Mouse (Mus musculus): Measurements from ENCODE around the gene Lrba. TPM values are rescaled to one million over a fixed set of nuclear protein-coding genes. Genes with fewer than 3 reads are reported as not detected.

Gene Lrba
- polyA plus RNA-seq, 1 experiment from 2014 or later: 6.4 TPM

- Histone ChIP-seq H3K27ac (no peak overlapping the region), H3K36me3 (no peaks in the 10 kb centered on the region), H3K27me3 (no peaks in the 10 kb centered on the region), H3K4me3 (no peak overlapping the region), H3K4me2 (replicated peaks) (no peak overlapping the region), H3K9ac (no peak overlapping the region), H3K4me1 (no peaks in the 10 kb centered on the region), H3K9me3 (no peaks in the 10 kb centered on the region)
- no peak for ATAC-seq (ENCODE audit: low FRiP score, low read depth)
- 62% methylated on average over 3 of the region's 3 CpGs for WGBS
Measured at GRCm38 (mm10) chr3:86651006-86651405, 426.5 kb downstream of the Lrba start.

DNA sequence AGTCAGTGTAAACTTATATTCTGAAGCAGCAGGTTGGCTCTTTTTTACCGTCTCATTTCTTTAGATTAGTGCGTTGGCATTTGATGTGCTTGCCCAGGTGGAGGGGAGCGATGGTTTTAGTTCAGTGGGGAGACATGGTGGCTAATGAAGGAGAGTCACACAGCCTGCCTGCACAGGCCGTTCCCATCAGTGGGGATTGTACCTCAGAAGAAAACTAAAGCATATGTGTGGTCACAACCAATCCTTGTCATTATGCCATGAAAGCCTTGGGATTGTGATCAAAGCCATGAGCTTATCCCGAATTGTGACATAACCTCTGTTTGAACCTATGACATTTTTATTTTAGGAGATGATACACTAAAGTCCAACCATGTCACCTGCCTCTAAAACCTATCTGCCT is 434.8 kb downstream of the Lrba start:
- no peaks in the 10 kb centered on the region for H3K4me1 ChIP-seq
- H3K4me3 ChIP-seq: no peak overlapping the region
- H3K36me3 ChIP-seq: no peaks in the 10 kb centered on the region
- H3K4me2 ChIP-seq (replicated peaks): no peak overlapping the region
- H3K9ac ChIP-seq: no peak overlapping the region
- no peaks in the 10 kb centered on the region for H3K27me3 ChIP-seq
- H3K9me3 ChIP-seq: no peaks in the 10 kb centered on the region
- WGBS: 55% methylated on average over 5 of the region's 5 CpGs
- no peak overlapping the region for H3K27ac ChIP-seq
- no peak for ATAC-seq (ENCODE audit: low FRiP score, low read depth)

DNA sequence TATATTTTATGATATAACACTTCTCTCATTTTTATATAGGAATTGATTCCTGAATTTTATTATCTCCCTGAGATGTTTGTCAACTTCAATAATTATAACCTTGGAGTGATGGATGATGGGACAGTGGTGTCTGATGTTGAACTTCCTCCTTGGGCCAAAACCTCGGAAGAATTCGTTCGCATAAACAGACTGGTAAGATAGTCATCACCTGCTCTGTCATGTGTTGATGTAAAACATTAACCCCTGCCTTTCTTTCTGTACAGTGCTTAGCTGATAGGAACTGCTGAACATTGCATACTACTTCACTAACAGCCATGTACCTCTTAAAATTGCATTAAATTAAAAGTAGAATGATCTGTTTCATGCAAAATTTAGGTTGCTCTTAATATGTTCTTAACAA is 439.9 kb downstream of the Lrba start:
- H3K4me3 ChIP-seq: no peak overlapping the region
- 49% methylated on average over 3 of the region's 3 CpGs for WGBS
- ATAC-seq (ENCODE audit: low FRiP score, low read depth): no peak
- H3K4me2 ChIP-seq (replicated peaks): no peak overlapping the region
- H3K4me1 ChIP-seq: peaks cover 5% of the 10 kb centered on the region; the same call in 1 of the 2 replicates
- H3K9ac ChIP-seq: no peak overlapping the region
- no peaks in the 10 kb centered on the region for H3K27me3 ChIP-seq
- no peaks in the 10 kb centered on the region for H3K9me3 ChIP-seq
- H3K36me3 ChIP-seq: no peaks in the 10 kb centered on the region
- H3K27ac ChIP-seq: no peak overlapping the region

- WGBS: 22% methylated on average over 8 of the region's 8 CpGs
- Histone ChIP-seq H3K4me1 (peaks cover 5% of the 10 kb centered on the region; the same call in 1 of the 2 replicates), H3K36me3 (no peaks in the 10 kb centered on the region), H3K4me3 (no peak overlapping the region), H3K27ac (no peak overlapping the region), H3K9ac (no peak overlapping the region), H3K4me2 (replicated peaks) (peak overlapping the region; percentile 3; the same call in 1 of the 2 replicates), H3K27me3 (no peaks in the 10 kb centered on the region), H3K9me3 (no peaks in the 10 kb centered on the region)
- no peak for ATAC-seq (ENCODE audit: low FRiP score, low read depth)
Measured at GRCm38 (mm10) chr3:86668146-86668545, 443.7 kb downstream of the Lrba start.

- no peak overlapping the region for H3K4me2 ChIP-seq (replicated peaks)
- no peaks in the 10 kb centered on the region for H3K27me3 ChIP-seq
- no peaks in the 10 kb centered on the region for H3K9me3 ChIP-seq
- ATAC-seq (ENCODE audit: low FRiP score, low read depth): no peak
- H3K27ac ChIP-seq: no peak overlapping the region
- H3K36me3 ChIP-seq: no peaks in the 10 kb centered on the region
- H3K4me3 ChIP-seq: no peak overlapping the region
- no peaks in the 10 kb centered on the region for H3K4me1 ChIP-seq
- WGBS: 74% methylated on average over 2 of the region's 2 CpGs
- no peak overlapping the region for H3K9ac ChIP-seq
Measured at GRCm38 (mm10) chr3:86677573-86678155, 453.2 kb downstream of the Lrba start.

DNA sequence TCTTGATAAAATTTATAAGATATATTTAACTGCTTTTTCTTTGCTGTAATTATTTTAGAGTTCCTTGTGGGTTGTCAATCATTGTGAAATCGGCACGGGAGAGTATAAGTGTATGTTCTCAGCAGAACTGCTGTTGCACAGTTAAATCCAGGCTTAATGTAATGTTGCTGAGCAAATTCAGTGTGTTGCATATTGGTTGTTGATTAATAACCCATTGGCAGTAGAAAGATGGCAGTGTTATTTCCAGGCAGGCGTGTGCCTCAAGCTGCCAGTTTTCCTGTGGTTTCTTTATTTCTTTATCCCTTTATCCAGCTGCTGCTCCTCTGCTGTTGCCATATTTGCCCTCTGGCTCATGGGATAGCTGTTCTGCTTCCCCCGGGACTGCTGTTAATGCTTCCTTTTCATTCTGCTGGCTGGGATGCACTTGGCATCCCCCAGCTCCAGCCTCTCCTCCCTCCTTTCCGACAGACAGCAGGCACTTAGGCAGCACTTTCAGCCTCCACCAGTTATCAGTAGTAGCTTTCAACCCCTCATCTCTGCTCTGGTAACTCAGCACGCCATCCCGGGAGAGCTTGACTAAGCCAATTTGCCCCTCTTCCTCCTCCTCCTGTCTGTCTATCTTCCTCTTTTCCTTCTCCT is 463.2 kb downstream of the Lrba start:
- H3K36me3 ChIP-seq: no peaks in the 10 kb centered on the region
- no peaks in the 10 kb centered on the region for H3K9me3 ChIP-seq
- 45% methylated on average over 7 of the region's 7 CpGs for WGBS
- H3K27ac ChIP-seq: no peak overlapping the region
- no peak overlapping the region for H3K4me2 ChIP-seq (replicated peaks)
- H3K4me3 ChIP-seq: no peak overlapping the region
- ATAC-seq (ENCODE audit: low FRiP score, low read depth): no peak
- no peaks in the 10 kb centered on the region for H3K27me3 ChIP-seq
- no peaks in the 10 kb centered on the region for H3K4me1 ChIP-seq
- H3K9ac ChIP-seq: no peak overlapping the region

DNA sequence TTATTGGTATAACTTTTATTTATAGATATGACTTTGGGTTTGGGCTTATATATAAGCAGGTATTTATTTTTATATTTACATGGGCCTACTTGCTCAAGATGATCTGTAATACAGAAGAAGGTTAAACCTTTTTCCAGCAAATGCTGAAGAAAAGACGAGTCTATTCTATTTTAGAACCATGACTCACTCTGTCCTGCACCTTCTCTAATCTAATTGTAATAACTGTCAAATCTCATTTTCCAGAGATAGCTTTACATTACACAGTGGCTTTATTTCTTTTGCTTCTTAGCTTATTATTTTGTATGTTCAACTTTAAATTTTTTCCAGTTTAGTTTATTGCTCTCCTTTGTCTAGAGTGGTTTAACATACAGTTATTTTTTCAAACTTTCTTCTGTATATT is 464.0 kb downstream of the Lrba start:
- Histone ChIP-seq H3K9me3 (no peaks in the 10 kb centered on the region), H3K9ac (no peak overlapping the region), H3K4me1 (no peaks in the 10 kb centered on the region), H3K4me3 (no peak overlapping the region), H3K27ac (no peak overlapping the region), H3K4me2 (replicated peaks) (no peak overlapping the region), H3K36me3 (no peaks in the 10 kb centered on the region), H3K27me3 (no peaks in the 10 kb centered on the region)
- 67% methylated on average over 1 of the region's 1 CpGs for WGBS
- ATAC-seq (ENCODE audit: low FRiP score, low read depth): no peak

- Histone ChIP-seq H3K36me3 (no peaks in the 10 kb centered on the region), H3K9me3 (no peaks in the 10 kb centered on the region), H3K27me3 (no peaks in the 10 kb centered on the region), H3K27ac (no peak overlapping the region), H3K4me3 (no peak overlapping the region), H3K9ac (no peak overlapping the region), H3K4me1 (0 out of 2 replicates have a peak, but pooled peaks cover 3% of the 10 kb centered on the region), H3K4me2 (replicated peaks) (peak overlapping the region; percentile 21; the same call in 1 of the 2 replicates)
- WGBS: 31% methylated on average over 7 of the region's 7 CpGs
- no peak for ATAC-seq (ENCODE audit: low FRiP score, low read depth)
Measured at GRCm38 (mm10) chr3:86689305-86689704, 464.8 kb downstream of the Lrba start.

DNA sequence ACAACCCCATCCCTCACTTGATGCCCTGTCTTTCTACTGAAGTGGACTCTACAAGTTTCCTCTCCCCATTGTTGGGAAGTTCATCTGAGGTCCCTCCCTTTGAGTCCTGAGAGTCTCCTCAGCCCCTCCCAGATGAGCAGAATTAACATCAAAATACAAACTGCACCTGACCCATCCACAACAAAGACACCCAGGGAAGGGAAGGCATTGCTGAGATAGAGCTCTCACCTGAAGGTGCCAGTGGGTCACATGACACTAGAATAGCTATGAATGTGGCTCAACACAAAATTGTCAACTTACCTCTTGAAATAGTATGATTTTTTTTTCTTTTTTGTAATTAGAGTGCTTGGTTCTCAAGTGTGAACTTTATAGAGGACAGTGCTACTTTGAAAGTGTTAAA is 468.3 kb downstream of the Lrba start:
- no peaks in the 10 kb centered on the region for H3K36me3 ChIP-seq
- no peak overlapping the region for H3K4me2 ChIP-seq (replicated peaks)
- no peak overlapping the region for H3K9ac ChIP-seq
- H3K4me3 ChIP-seq: no peak overlapping the region
- H3K27me3 ChIP-seq: no peaks in the 10 kb centered on the region
- no peaks in the 10 kb centered on the region for H3K9me3 ChIP-seq
- no peak for ATAC-seq (ENCODE audit: low FRiP score, low read depth)
- H3K4me1 ChIP-seq: 0 out of 2 replicates have a peak, but pooled peaks cover 3% of the 10 kb centered on the region
- no peak overlapping the region for H3K27ac ChIP-seq

DNA sequence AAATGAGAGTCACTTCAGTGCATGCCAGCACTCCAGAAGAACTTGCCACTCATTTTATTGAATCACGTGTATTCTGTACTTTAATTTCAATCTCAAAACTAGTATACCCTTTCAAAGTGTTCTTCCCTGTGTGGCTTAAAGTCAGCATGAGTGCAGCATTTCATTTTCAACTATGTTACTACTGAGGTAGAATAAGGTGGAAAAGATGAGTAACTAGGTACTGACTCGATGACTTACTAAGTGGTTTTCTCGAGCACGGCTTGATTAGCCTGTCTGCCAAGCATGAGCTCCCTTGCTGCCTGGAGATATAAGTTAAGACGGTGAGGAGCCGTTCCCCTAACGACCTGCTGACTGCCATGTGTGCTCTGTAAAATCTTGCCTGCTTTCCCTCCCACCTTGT is 469.1 kb downstream of the Lrba start:
- Histone ChIP-seq H3K9me3 (no peaks in the 10 kb centered on the region), H3K4me1 (0 out of 2 replicates have a peak, but pooled peaks cover 3% of the 10 kb centered on the region), H3K36me3 (no peaks in the 10 kb centered on the region), H3K4me2 (replicated peaks) (no peak overlapping the region), H3K9ac (no peak overlapping the region), H3K4me3 (no peak overlapping the region), H3K27me3 (no peaks in the 10 kb centered on the region), H3K27ac (no peak overlapping the region)
- ATAC-seq (ENCODE audit: low FRiP score, low read depth): no peak
- 37% methylated on average over 7 of the region's 7 CpGs for WGBS

DNA sequence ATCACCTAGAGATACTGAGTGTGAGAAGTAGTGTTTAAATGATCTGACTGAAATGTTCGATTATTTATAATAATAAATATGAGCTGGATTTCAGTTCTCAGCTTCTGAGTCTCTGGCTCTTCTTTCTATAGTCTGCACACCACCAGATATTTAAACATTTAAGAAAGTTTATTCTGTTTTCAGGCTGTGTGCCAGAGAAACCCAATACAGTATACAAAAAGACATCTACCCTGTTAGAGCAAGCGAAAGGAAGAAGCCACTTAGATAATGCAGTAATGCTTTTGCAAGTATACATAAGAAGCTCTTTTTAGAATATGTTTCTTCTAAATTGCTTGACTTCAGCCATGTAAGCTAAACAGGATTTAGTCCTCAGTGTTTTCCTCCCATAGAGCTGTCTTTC is 474.5 kb downstream of the Lrba start:
- Histone ChIP-seq H3K4me2 (replicated peaks) (no peak overlapping the region), H3K27ac (no peak overlapping the region), H3K9me3 (no peaks in the 10 kb centered on the region), H3K4me1 (peaks cover 7% of the 10 kb centered on the region), H3K36me3 (no peaks in the 10 kb centered on the region), H3K9ac (no peak overlapping the region), H3K27me3 (no peaks in the 10 kb centered on the region), H3K4me3 (no peak overlapping the region)
- 83% methylated on average over 2 of the region's 2 CpGs for WGBS
- ATAC-seq (ENCODE audit: low FRiP score, low read depth): no peak

GRCm38 (mm10) chr3:86701163-86701563 is 476.7 kb downstream of the Lrba start:
- 0% methylated on average over 1 of the region's 1 CpGs for WGBS
- Histone ChIP-seq H3K4me3 (no peak overlapping the region), H3K27ac (0 out of 2 replicates have a peak overlapping the region, but pooled peaks have one; percentile 28), H3K9ac (no peak overlapping the region), H3K4me1 (peaks cover 11% of the 10 kb centered on the region), H3K9me3 (no peaks in the 10 kb centered on the region), H3K36me3 (no peaks in the 10 kb centered on the region), H3K4me2 (replicated peaks) (no peak overlapping the region), H3K27me3 (no peaks in the 10 kb centered on the region)
- ATAC-seq (ENCODE audit: low FRiP score, low read depth): no peak

DNA sequence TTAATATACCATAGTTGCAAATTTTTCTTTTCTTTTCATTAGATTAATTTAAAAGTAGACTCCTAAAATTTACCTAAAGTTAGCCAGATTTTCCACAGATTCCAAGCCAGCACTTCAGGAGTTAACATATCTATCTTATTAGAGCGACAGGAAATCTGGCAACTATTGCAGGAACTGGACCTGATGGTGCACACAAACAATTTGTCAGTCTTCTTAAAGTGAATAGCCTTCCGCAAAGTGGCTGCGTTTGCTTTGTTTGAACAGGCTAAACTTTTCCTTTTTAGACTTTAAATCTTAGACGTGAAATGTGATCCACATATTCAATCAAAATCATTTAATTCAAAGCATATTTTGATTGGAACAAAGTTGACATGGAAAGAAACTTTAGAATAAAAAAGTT is 485.0 kb downstream of the Lrba start:
- H3K27me3 ChIP-seq: no peaks in the 10 kb centered on the region
- no peaks in the 10 kb centered on the region for H3K9me3 ChIP-seq
- H3K27ac ChIP-seq: no peak overlapping the region
- H3K9ac ChIP-seq: no peak overlapping the region
- WGBS: 7% methylated on average over 4 of the region's 4 CpGs
- no peaks in the 10 kb centered on the region for H3K36me3 ChIP-seq
- no peak overlapping the region for H3K4me2 ChIP-seq (replicated peaks)
- ATAC-seq (ENCODE audit: low FRiP score, low read depth): no peak
- no peak overlapping the region for H3K4me3 ChIP-seq
- peaks cover 14% of the 10 kb centered on the region for H3K4me1 ChIP-seq
